Mouse (Mus musculus): ENCODE results near the gene Rsbn1l. TPM values are rescaled to one million over a fixed set of nuclear protein-coding genes. Genes with fewer than 3 reads are reported as not detected.

The Rsbn1l gene
- 7.8 and 8.0 TPM in 2 replicates for polyA plus RNA-seq (2012; rRNA removed)

DNA sequence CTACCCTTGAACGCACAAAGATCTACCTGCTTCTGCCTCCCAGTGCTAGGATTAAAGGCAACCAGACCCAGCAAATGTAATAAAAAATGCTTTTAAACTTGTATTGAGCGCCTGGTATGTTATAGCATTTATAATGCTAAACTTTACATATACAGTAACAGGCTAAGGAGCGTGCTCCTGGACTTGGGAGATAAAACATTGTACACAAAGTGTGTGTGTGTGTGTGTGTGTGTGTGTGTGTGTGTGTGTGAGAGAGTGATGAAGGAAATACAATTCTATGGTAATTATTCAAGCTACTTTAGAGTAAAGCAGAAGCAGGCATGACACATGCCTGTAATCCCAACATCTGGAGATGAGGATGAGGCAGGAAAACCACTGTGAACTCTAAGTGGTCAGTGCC is at the start of gene Rsbn1l:
Gene Rsbn1l (minus strand): TSS at position 101 of the 400 bp plus-strand sequence.

DNA sequence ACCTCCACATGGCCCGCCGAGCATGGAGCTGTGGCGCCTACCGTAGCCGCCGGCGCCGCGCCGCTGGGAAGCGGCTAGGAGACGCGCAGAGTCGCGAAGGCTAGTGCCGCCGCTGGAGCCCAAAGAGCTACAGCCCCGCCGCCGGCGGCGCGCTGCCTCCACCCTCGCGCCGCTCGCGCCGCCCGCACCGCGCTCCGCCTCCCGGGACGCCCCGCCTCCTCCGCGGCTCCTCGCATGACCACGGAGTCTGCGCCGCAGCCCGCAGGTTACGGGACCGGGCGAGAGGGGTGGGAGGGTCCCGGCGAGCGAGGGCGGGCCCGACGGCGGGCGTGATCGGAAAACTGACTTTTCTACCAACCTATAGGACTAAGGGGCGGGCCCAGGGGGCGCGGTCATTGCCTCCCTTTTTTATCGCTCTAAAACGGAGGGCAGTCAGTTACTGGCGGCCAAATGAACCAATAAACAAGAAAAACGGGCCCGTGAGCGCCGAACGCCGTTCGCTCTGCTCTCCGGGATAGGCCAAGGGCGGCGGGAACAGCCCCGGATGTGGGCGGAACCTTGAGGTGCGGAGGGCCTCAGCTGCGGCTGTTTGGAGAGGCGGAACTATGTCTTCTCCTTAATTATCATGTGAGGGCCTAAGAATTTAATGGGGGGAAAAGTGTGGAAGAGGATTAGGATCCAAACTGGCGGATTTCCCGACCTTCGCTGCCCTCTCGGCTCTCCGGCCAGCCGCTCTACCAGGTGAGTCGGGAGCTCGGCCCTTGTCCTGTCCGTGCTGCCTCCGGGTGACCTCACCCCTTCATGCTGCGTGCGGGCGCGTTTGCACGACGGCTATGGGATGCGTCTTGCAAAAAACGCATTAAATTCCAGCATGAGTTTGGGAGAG is 74.0 kb downstream of the Rsbn1l start, which contains the start of the genes Phtf2 and Tmem60:
Gene Phtf2 (minus strand): TSS at position 210 of the 886 bp plus-strand sequence.
Gene Tmem60 (plus strand): TSS at position 277 of the 886 bp plus-strand sequence.

Other genes starting within 250 kb of the Rsbn1l start
- 16.9 and 17.7 TPM in 2 replicates for gene Phtf2, start 74.3 kb downstream of the Rsbn1l start, polyA plus RNA-seq (2012; rRNA removed)
- gene Tmem60, start 74.2 kb downstream of the Rsbn1l start, polyA plus RNA-seq (2012; rRNA removed) = 38.6 and 41.2 TPM in 2 replicates
- 92.8 and 94.9 TPM in 2 replicates for gene Ptpn12, start 99.5 kb upstream of the Rsbn1l start, polyA plus RNA-seq (2012; rRNA removed)
- gene Gsap, start 229.9 kb upstream of the Rsbn1l start, polyA plus RNA-seq (2012; rRNA removed) = 13.7 and 14.6 TPM in 2 replicates